Mouse (Mus musculus) C2C12 (cell line): ENCODE results near the gene Clip1.

Experiments used
- CEBPB ChIP-seq: IDR thresholded peaks from one replicate; pipeline ENCODE4 v1.6.1; 2011; ENCODE audit warnings: low read depth, mild to moderate bottlenecking, control low read depth, moderate library complexity
- CTCF ChIP-seq: IDR thresholded peaks from one replicate; pipeline ENCODE4 v1.5.1; 2011; ENCODE audit not compliant: control insufficient read depth, insufficient read depth, insufficient read length
- MAX ChIP-seq: IDR thresholded peaks from one replicate; pipeline ENCODE4 v1.6.1; 2011; ENCODE audit warnings: mild to moderate bottlenecking, control low read depth
- MYOD1 ChIP-seq: IDR thresholded peaks from one replicate; pipeline ENCODE4 v1.6.1; 2011; ENCODE audit warnings: low read depth; ENCODE audit not compliant: control insufficient read depth, insufficient read length
- USF1 ChIP-seq: IDR thresholded peaks from one replicate; pipeline ENCODE4 v1.6.1; 2011; ENCODE audit warnings: low read depth, mild to moderate bottlenecking, control low read depth, moderate library complexity

DNA sequence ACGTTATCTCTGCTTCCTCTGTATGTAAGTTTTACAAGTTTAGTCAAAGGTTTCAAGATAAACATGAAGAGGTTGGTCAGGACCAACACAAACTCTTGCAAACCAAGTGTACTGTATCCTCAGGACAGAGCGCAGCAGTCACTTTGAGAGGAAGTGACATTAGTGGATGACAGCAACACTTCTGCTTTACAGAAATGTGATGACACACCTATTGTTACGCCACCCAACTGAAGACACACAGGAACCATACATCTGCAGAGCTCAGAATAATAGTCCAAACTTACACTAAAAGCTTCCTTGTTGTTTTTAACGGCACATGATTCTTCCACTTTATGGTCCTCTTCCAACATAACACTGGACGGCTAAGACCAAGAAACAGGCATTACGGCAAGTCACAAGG is 29.4 kb upstream of the Clip1 start:
- no peak for TF ChIP-seq USF1
- no peak for TF ChIP-seq CTCF
- no peak for TF ChIP-seq MAX
- no peak for TF ChIP-seq MYOD1
- no peak for TF ChIP-seq CEBPB
